Mouse (Mus musculus): ENCODE measurements around the gene Mrps17. TPM values are rescaled to one million over a fixed set of nuclear protein-coding genes. Genes with fewer than 3 reads are reported as not detected.
"Not testable (repeated sequence)": the region's sequence is repeated elsewhere in the genome, so short reads cannot be mapped to it uniquely, and the experiment has no call there.

Mrps17 gene
- polyA plus RNA-seq (2015; fragmentation: Nextera tagmentation; extraction: Ambion mirVana), result 152 and 161 TPM in 2 replicates

DNA sequence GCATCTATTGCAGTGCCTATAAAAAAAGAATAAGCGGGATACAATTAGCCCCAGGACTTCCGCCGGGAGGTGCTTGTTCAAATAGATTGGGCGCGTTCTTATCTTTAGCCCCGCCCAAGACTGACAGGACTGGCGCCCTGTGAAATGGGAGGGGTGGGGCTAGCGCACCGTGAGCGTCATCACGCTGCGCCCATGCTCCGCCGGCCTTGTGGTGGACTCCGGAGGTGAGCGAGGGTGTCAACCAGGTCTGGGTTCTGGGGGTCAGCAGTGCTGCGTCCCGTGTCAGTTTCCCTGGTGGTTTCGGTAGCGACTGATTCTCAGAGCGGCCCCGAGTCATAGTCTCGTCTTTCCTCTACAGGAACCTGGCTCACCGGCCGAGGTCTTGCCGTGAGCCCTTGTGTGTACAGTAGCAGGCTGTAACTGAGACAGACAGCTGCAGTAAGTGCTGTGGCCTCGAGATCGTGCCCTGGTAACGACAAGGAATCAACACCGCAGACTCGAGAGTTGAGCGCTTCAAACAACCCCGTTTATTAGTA is at the start of gene Mrps17:
Mrps17 (plus strand) TSS at position 172 of the 536 bp plus-strand sequence.
- Histone ChIP-seq H3K9ac (ENCODE audit: low read length) (peak within 1 kb of the TSS; percentile 80), H3K27me3 (ENCODE audit: control insufficient read depth, insufficient read depth, low read length) (no peaks in the 10 kb centered on the region; the same call in 1 of the 2 replicates), H3K36me3 (ENCODE audit: control insufficient read depth, insufficient read depth) (peaks cover 25% of the 10 kb centered on the region), H3K9me3 (replicated peaks; ENCODE audit: control insufficient read depth, low read length) (no peaks in the 10 kb centered on the region), H3K4me2 (ENCODE audit: low read depth, low read length) (peak within 1 kb of the TSS; percentile 73), H3K27ac (ENCODE audit: low read length) (peak within 1 kb of the TSS; percentile 64), H3K4me3 (ENCODE audit: low read length) (peak within 1 kb of the TSS; percentile 69), H3K4me1 (ENCODE audit: control insufficient read depth, insufficient read depth, low read length) (peaks cover 6% of the 10 kb centered on the region)
- under 1% methylated on average over 33 of the region's 33 CpGs for WGBS
- ATAC-seq (replicated peaks; ENCODE audit: extremely low read depth, insufficient read depth, low FRiP score), result peak; percentile 97

DNA sequence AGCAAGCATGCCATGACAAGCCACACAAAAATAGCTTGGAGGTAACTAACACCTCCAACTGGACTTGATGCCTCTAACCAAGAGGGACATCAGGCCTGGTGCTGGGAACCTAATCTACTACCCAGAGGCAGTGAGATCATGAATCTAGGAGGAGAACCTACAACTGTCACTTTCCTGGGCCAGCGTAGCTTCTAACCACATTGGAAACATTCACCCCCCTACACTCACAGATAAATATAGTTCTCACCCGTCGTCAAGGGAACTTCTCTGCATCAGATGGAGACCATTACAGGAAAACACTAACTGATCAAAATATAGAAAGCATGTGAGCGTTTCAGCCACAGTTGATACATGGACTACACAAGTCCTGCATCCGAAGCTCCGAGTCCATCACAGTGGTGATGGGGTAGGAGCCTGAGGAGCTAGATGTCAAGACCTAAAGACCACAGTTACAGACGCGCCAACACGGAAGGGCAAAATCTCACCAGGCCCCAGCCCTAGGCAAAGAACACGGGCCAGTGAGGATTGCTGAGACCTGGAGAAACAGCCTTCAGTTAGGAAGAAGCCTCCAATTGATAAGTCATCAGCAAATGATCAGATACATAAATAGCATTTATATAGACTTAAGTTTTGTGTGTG is 48.9 kb upstream of the Mrps17 start:
- 86% methylated on average over 10 of the region's 10 CpGs for WGBS
- no peak overlapping the region for H3K27ac ChIP-seq (ENCODE audit: low read length)
- no peak overlapping the region for H3K4me3 ChIP-seq (ENCODE audit: low read length)
- H3K4me1 ChIP-seq (ENCODE audit: control insufficient read depth, insufficient read depth, low read length), result peaks cover 9% of the 10 kb centered on the region
- no peaks in the 10 kb centered on the region for H3K27me3 ChIP-seq (ENCODE audit: control insufficient read depth, insufficient read depth, low read length)
- H3K9me3 ChIP-seq (replicated peaks; ENCODE audit: control insufficient read depth, low read length), result no peaks in the 10 kb centered on the region
- no peak overlapping the region for H3K9ac ChIP-seq (ENCODE audit: low read length)
- no peak for ATAC-seq (replicated peaks; ENCODE audit: extremely low read depth, insufficient read depth, low FRiP score)
- H3K36me3 ChIP-seq (ENCODE audit: control insufficient read depth, insufficient read depth), result no peaks in the 10 kb centered on the region
- H3K4me2 ChIP-seq (ENCODE audit: low read depth, low read length), result no peak overlapping the region

- no peak overlapping the region for H3K9ac ChIP-seq (ENCODE audit: low read length)
- no peak overlapping the region for H3K4me2 ChIP-seq (ENCODE audit: low read depth, low read length)
- no peaks in the 10 kb centered on the region for H3K27me3 ChIP-seq (ENCODE audit: control insufficient read depth, insufficient read depth, low read length)
- no peak for ATAC-seq (replicated peaks; ENCODE audit: extremely low read depth, insufficient read depth, low FRiP score)
- H3K36me3 ChIP-seq (ENCODE audit: control insufficient read depth, insufficient read depth), result no peaks in the 10 kb centered on the region
- no peak overlapping the region for H3K27ac ChIP-seq (ENCODE audit: low read length)
- no peak overlapping the region for H3K4me3 ChIP-seq (ENCODE audit: low read length)
- 80% methylated on average over 4 of the region's 4 CpGs for WGBS
- no peaks in the 10 kb centered on the region for H3K9me3 ChIP-seq (replicated peaks; ENCODE audit: control insufficient read depth, low read length)
- peaks cover 9% of the 10 kb centered on the region for H3K4me1 ChIP-seq (ENCODE audit: control insufficient read depth, insufficient read depth, low read length)
Observed at GRCm38 (mm10) chr5:129667851-129668250, 47.4 kb upstream of the Mrps17 start.

DNA sequence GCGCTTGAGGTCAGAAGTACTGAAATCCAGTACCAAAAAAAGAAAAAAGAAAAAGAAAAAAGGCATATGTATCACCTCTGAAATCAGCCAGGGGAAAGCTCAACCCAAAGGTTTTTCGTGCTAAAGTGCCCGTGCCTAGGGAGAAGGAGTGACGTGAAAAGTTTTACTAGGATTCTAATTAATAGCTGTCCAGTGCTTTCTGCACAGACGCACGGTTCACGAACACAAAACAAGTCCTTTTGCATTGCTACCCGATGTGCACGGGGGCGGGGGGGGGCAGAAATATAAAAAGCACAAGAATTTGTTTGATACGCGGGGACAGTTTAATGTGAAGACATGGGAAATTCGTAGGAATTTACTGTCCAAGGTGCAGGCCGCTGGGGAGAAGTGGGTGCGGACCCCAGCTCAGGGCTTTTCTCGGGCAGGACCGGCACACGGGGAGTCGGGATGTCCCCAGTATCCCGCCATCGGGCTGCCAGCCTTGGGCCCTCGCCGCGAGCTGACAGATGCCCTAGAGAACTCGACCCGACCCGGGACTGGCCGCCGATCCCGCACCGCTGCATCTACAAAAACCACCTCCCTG is 45.8 kb upstream of the Mrps17 start:
- 1% methylated on average over 31 of the region's 31 CpGs for WGBS
- peak overlapping the region; percentile 70 for H3K27ac ChIP-seq (ENCODE audit: low read length)
- peak overlapping the region; percentile 90 for H3K4me3 ChIP-seq (ENCODE audit: low read length)
- peak overlapping the region; percentile 90 for H3K4me2 ChIP-seq (ENCODE audit: low read depth, low read length)
- no peak; the same call in 1 of the 2 replicates for ATAC-seq (replicated peaks; ENCODE audit: extremely low read depth, insufficient read depth, low FRiP score)
- no peaks in the 10 kb centered on the region for H3K36me3 ChIP-seq (ENCODE audit: control insufficient read depth, insufficient read depth)
- H3K9me3 ChIP-seq (replicated peaks; ENCODE audit: control insufficient read depth, low read length), result 0 out of 2 replicates have a peak, but pooled peaks cover 4% of the 10 kb centered on the region
- H3K9ac ChIP-seq (ENCODE audit: low read length), result peak overlapping the region; percentile 98
- peaks cover 9% of the 10 kb centered on the region for H3K4me1 ChIP-seq (ENCODE audit: control insufficient read depth, insufficient read depth, low read length)
- H3K27me3 ChIP-seq (ENCODE audit: control insufficient read depth, insufficient read depth, low read length), result no peaks in the 10 kb centered on the region

DNA sequence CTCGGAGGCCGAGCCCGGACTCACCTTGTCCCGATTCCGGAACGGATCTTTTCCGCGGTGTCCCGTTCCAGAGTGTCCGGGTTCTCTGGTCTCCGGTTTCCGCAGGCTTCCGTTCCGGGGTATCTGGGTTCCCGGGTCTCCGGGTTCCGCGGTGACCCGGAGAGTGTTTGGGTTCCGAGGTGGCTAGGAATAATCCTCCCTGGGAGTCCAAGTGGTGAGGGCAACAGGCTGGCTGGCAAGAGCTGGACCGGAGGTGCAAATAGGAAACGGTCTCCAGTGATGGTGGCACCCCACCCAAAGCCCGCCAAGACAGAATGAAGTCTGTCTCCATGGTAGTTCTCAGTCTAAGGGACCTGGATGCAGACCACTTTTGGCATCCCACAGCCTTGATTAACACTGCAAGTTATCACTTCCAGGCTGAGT is 45.2 kb upstream of the Mrps17 start, which contains the start of gene Zfp11:
Zfp11 (minus strand) TSS at position 64 of the 423 bp plus-strand sequence.
- Histone ChIP-seq H3K9ac (ENCODE audit: low read length) (peak within 1 kb of the TSS; percentile 98), H3K4me1 (ENCODE audit: control insufficient read depth, insufficient read depth, low read length) (peaks cover 9% of the 10 kb centered on the region), H3K9me3 (replicated peaks; ENCODE audit: control insufficient read depth, low read length) (0 out of 2 replicates have a peak, but pooled peaks cover 6% of the 10 kb centered on the region), H3K4me3 (ENCODE audit: low read length) (peak within 1 kb of the TSS; percentile 90), H3K27ac (ENCODE audit: low read length) (peak within 1 kb of the TSS; percentile 70), H3K27me3 (ENCODE audit: control insufficient read depth, insufficient read depth, low read length) (no peaks in the 10 kb centered on the region), H3K36me3 (ENCODE audit: control insufficient read depth, insufficient read depth) (no peaks in the 10 kb centered on the region), H3K4me2 (ENCODE audit: low read depth, low read length) (peak within 1 kb of the TSS; percentile 90)
- peak; percentile 78 for ATAC-seq (replicated peaks; ENCODE audit: extremely low read depth, insufficient read depth, low FRiP score)
- WGBS, result under 1% methylated on average over 23 of the region's 23 CpGs

GRCm38 (mm10) chr5:129685141-129685540 is 30.2 kb upstream of the Mrps17 start:
- H3K36me3 ChIP-seq (ENCODE audit: control insufficient read depth, insufficient read depth); H3K4me3 ChIP-seq (ENCODE audit: low read length); H3K27me3 ChIP-seq (ENCODE audit: control insufficient read depth, insufficient read depth, low read length); H3K4me1 ChIP-seq (ENCODE audit: control insufficient read depth, insufficient read depth, low read length); H3K27ac ChIP-seq (ENCODE audit: low read length); H3K9ac ChIP-seq (ENCODE audit: low read length); H3K4me2 ChIP-seq (ENCODE audit: low read depth, low read length); ATAC-seq (replicated peaks; ENCODE audit: extremely low read depth, insufficient read depth, low FRiP score); H3K9me3 ChIP-seq (replicated peaks; ENCODE audit: control insufficient read depth, low read length): not testable (repeated sequence)
- WGBS, result 85% methylated on average over 5 of the region's 5 CpGs

GRCm38 (mm10) chr5:129687621-129688020 is 27.7 kb upstream of the Mrps17 start:
- Histone ChIP-seq H3K9ac (ENCODE audit: low read length) (no peak overlapping the region), H3K27ac (ENCODE audit: low read length) (no peak overlapping the region), H3K4me1 (ENCODE audit: control insufficient read depth, insufficient read depth, low read length) (no peaks in the 10 kb centered on the region), H3K27me3 (ENCODE audit: control insufficient read depth, insufficient read depth, low read length) (no peaks in the 10 kb centered on the region), H3K4me3 (ENCODE audit: low read length) (no peak overlapping the region), H3K9me3 (replicated peaks; ENCODE audit: control insufficient read depth, low read length) (no peaks in the 10 kb centered on the region), H3K36me3 (ENCODE audit: control insufficient read depth, insufficient read depth) (no peaks in the 10 kb centered on the region), H3K4me2 (ENCODE audit: low read depth, low read length) (no peak overlapping the region)
- ATAC-seq (replicated peaks; ENCODE audit: extremely low read depth, insufficient read depth, low FRiP score), result no peak
- 61% methylated on average over 7 of the region's 7 CpGs for WGBS

DNA sequence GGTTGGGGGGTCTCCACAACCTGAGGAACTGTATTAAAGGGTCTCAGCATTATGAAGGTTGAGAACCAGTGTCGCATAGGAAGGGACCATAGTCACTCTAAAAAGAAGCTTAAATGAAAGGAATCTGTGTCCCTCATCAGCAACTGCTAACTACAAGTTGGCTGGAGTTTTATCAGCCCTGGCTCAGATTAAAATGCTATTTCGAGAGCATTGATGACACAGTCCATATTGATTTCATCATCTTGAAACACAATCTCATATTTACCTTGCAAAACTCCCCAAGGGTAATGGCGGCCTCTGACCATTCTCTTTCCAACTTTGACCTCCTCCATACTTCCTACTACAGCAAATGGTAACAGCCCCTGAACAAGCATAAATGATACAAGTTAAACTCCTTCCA is 24.8 kb upstream of the Mrps17 start:
- Histone ChIP-seq H3K27ac (ENCODE audit: low read length) (no peak overlapping the region), H3K4me2 (ENCODE audit: low read depth, low read length) (no peak overlapping the region), H3K9me3 (replicated peaks; ENCODE audit: control insufficient read depth, low read length) (no peaks in the 10 kb centered on the region), H3K4me1 (ENCODE audit: control insufficient read depth, insufficient read depth, low read length) (no peaks in the 10 kb centered on the region), H3K27me3 (ENCODE audit: control insufficient read depth, insufficient read depth, low read length) (no peaks in the 10 kb centered on the region), H3K4me3 (ENCODE audit: low read length) (no peak overlapping the region), H3K9ac (ENCODE audit: low read length) (no peak overlapping the region), H3K36me3 (ENCODE audit: control insufficient read depth, insufficient read depth) (no peaks in the 10 kb centered on the region)
- no peak for ATAC-seq (replicated peaks; ENCODE audit: extremely low read depth, insufficient read depth, low FRiP score)
- WGBS, result 67% methylated on average over 3 of the region's 3 CpGs

GRCm38 (mm10) chr5:129700506-129700905 is 14.8 kb upstream of the Mrps17 start:
- no peaks in the 10 kb centered on the region for H3K27me3 ChIP-seq (ENCODE audit: control insufficient read depth, insufficient read depth, low read length)
- H3K9ac ChIP-seq (ENCODE audit: low read length), result no peak overlapping the region
- H3K4me3 ChIP-seq (ENCODE audit: low read length), result no peak overlapping the region
- no peak overlapping the region for H3K27ac ChIP-seq (ENCODE audit: low read length)
- H3K4me2 ChIP-seq (ENCODE audit: low read depth, low read length), result no peak overlapping the region
- WGBS, result 30% methylated on average over 2 of the region's 2 CpGs
- no peaks in the 10 kb centered on the region for H3K36me3 ChIP-seq (ENCODE audit: control insufficient read depth, insufficient read depth)
- no peaks in the 10 kb centered on the region for H3K9me3 ChIP-seq (replicated peaks; ENCODE audit: control insufficient read depth, low read length)
- H3K4me1 ChIP-seq (ENCODE audit: control insufficient read depth, insufficient read depth, low read length), result no peaks in the 10 kb centered on the region
- ATAC-seq (replicated peaks; ENCODE audit: extremely low read depth, insufficient read depth, low FRiP score), result no peak
